In the genomic region with DNA sequence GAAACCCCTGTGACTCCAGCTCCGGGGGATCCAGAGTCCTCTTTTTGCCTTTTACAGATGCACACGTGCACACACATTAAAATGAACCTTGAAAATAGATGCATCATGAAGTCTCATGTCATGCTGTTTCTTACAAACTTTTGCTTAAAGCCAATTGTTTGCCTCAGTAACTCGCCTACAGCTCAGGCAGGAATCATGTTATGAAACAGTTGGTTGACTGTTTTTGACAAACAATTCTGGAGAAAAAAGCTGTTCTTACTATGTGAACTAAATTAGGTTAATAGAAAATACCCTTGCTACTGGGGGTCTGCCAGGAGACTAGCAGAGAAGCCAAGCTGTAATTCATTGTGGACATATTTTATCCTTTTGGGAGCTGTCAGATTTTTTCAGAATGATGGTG, we compare ENCODE assay signal across 19 mouse cellular contexts. TPM values are rescaled to one million over a fixed set of nuclear protein-coding genes. Genes with fewer than 3 reads are reported as not detected.
"Had no signal": no experiment of that assay in that cellular context is flagged by ENCODE, and none has a peak within 500 bp of the region (broad histone marks: within the 10 kb centered on the region; RNA-seq: fewer than 3 reads in every experiment).

No protein-coding gene starts in this region.

- DNase-seq: liver, embryonic 13.5 days; liver, postnatal 0 days; right cerebral cortex, postnatal 14 days; thymus, adult 2 months; thymus, postnatal 25 days; thymus, postnatal 4 days had no signal

- H3K27me3 ChIP-seq: liver, embryonic 13.5 days; liver, embryonic 15.5 days; midbrain, embryonic 13.5 days; midbrain, embryonic 15.5 days; neural tube, embryonic 12.5 days; stomach, embryonic 15.5 days had no signal

- H3K27ac ChIP-seq: liver, embryonic 13.5 days; liver, embryonic 15.5 days; macrophage; midbrain, embryonic 13.5 days; midbrain, embryonic 15.5 days; neural tube, embryonic 12.5 days; stomach, embryonic 15.5 days; stomach, postnatal 0 days had no signal

- ATAC-seq: liver, postnatal 0 days; midbrain, embryonic 13.5 days; midbrain, embryonic 15.5 days had no signal

- H3K4me3 ChIP-seq: liver, embryonic 13.5 days; liver, embryonic 15.5 days; megakaryocyte, embryonic 14.5 days; midbrain, embryonic 13.5 days; midbrain, embryonic 15.5 days; neural tube, embryonic 12.5 days; stomach, embryonic 15.5 days had no signal

- H3K4me1 ChIP-seq: liver, embryonic 13.5 days; liver, embryonic 15.5 days; stomach, embryonic 15.5 days had no signal

- H3K9me3 ChIP-seq: liver, embryonic 13.5 days; liver, embryonic 15.5 days; midbrain, embryonic 13.5 days; midbrain, embryonic 15.5 days; neural tube, embryonic 12.5 days; stomach, embryonic 15.5 days had no signal

- H3K4me2 ChIP-seq: liver, embryonic 11.5 days; liver, embryonic 13.5 days; liver, embryonic 15.5 days; midbrain, embryonic 11.5 days; midbrain, embryonic 13.5 days; midbrain, embryonic 15.5 days; neural tube, embryonic 12.5 days; stomach, embryonic 15.5 days had no signal

- H3K36me3 ChIP-seq: liver, embryonic 13.5 days; liver, embryonic 15.5 days; midbrain, embryonic 13.5 days; midbrain, embryonic 15.5 days; neural tube, embryonic 12.5 days; stomach, embryonic 15.5 days had no signal

- H3K9ac ChIP-seq: liver, embryonic 13.5 days; liver, embryonic 15.5 days; liver, postnatal 0 days; midbrain, embryonic 13.5 days; midbrain, embryonic 15.5 days; neural tube, embryonic 12.5 days; stomach, embryonic 15.5 days had no signal

RNA-seq across cellular contexts. Expression of a gene that starts 8.8 kb away (rescaled TPM):
- total RNA-seq: megakaryocyte progenitor cell, adult 5-6 weeks; midbrain, postnatal 0 days; monocyte, adult 5-6 weeks had no signal

RNA-seq across cellular contexts. Expression of a gene that starts 27.0 kb away (rescaled TPM):
- total RNA-seq: midbrain, postnatal 0 days had no signal
- polyA plus RNA-seq: macrophage had no signal
